Mouse (Mus musculus) stomach, embryonic 16.5 days (tissue): ENCODE measurements around the gene Garem2. TPM values are rescaled to one million over a fixed set of nuclear protein-coding genes. Genes with fewer than 3 reads are reported as not detected.

Source experiments
- ATAC-seq: fragments of 200-750 bp; cut with Nextera tagmentation; 2 replicates; pipeline ENCODE4 v1.8.0; 2017; ENCODE audit warnings: moderate number of reproducible peaks, moderate TSS enrichment; ENCODE audit not compliant: insufficient read depth, low FRiP score
- H3K27ac ChIP-seq: fragments of 300-500 bp; sonication (generic); 2 replicates; pipeline ENCODE4 v1.5.1; 2014; ENCODE audit warnings: low read length
- H3K27me3 ChIP-seq: fragments of 300-500 bp; sonication (generic); 2 replicates; pipeline ENCODE4 v1.6.1; 2014; ENCODE audit warnings: low read length, control low read depth, mixed read lengths; ENCODE audit not compliant: control insufficient read depth, insufficient read depth
- H3K36me3 ChIP-seq: fragments of 300-500 bp; sonication (generic); 2 replicates; pipeline ENCODE4 v1.6.1; 2014; ENCODE audit warnings: low read length; ENCODE audit not compliant: control insufficient read depth, insufficient read depth
- H3K4me1 ChIP-seq: fragments of 300-500 bp; sonication (generic); 2 replicates; pipeline ENCODE4 v1.6.1; 2014; ENCODE audit warnings: low read length, control low read depth, mixed read lengths; ENCODE audit not compliant: control insufficient read depth, insufficient read depth
- H3K4me2 ChIP-seq: fragments of 300-500 bp; sonication (generic); 2 replicates; pipeline ENCODE4 v1.6.1; 2014; ENCODE audit warnings: low read depth, low read length, mixed read lengths
- H3K4me3 ChIP-seq: fragments of 300-500 bp; sonication (generic); replicated peaks from 2 replicates; pipeline ENCODE4 v1.5.1; 2014; ENCODE audit warnings: mild to moderate bottlenecking, low read length
- H3K9ac ChIP-seq: fragments of 300-500 bp; sonication (generic); 2 replicates; pipeline ENCODE4 v1.6.1; 2014; ENCODE audit warnings: low read length
- H3K9me3 ChIP-seq: fragments of 300-500 bp; sonication (generic); replicated peaks from 2 replicates; pipeline ENCODE4 v1.6.1; 2016; ENCODE audit warnings: low read length, control low read depth; ENCODE audit not compliant: control insufficient read depth
- WGBS: fragments of 180-500 bp; shearing (Covaris S2); extraction: QIAGEN DNeasy Blood & Tissue Kit; methylation state at CpG from one replicate; pipeline ENCODE4 v1.1.7; 2014; 5-methylcytosine and 5-hydroxymethylcytosine counted together
- polyA plus RNA-seq: library from polyadenylated mRNA; unstranded; fragments of >200 nt; fragmentation: Nextera tagmentation; extraction: Ambion mirVana; gene quantifications from 2 replicates; pipeline ENCODE4 v1.2.1, GENCODE M21; 2015

Garem2 gene
- polyA plus RNA-seq, 1 experiment from 2014 or later: 0.12 TPM

DNA sequence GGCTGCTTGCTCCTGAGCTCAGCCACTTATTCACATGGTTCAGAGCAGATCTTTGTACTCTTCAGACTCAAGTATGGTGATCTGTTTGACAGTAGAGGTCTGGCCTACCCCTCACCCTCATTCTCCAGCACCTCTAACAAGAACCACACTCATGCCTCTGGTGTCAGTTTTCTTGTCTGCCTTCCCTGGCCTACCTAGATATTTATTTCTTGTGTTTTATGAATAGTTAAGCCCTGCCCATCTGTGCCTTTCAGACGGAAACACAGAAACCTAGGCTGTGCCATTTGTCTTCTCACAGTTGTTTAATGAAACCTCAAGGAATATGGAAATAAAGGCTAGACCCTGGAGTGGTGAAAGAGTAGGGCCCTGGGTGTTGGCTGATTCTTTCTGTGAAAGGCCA, 13.1 kb downstream of the Garem2 start:
- peaks cover 5% of the 10 kb centered on the region; the same call in 1 of the 2 replicates for H3K4me1 ChIP-seq
- H3K36me3 ChIP-seq: peaks cover 13% of the 10 kb centered on the region; the same call in 1 of the 2 replicates
- peaks cover 13% of the 10 kb centered on the region; the same call in 1 of the 2 replicates for H3K27me3 ChIP-seq
- H3K27ac ChIP-seq: no peak overlapping the region
- H3K4me2 ChIP-seq: no peak overlapping the region
- WGBS: 74% methylated on average over 1 of the region's 1 CpGs
- no peak for ATAC-seq
- H3K9me3 ChIP-seq: no peaks in the 10 kb centered on the region
- no peak overlapping the region for H3K4me3 ChIP-seq
- no peak overlapping the region for H3K9ac ChIP-seq

DNA sequence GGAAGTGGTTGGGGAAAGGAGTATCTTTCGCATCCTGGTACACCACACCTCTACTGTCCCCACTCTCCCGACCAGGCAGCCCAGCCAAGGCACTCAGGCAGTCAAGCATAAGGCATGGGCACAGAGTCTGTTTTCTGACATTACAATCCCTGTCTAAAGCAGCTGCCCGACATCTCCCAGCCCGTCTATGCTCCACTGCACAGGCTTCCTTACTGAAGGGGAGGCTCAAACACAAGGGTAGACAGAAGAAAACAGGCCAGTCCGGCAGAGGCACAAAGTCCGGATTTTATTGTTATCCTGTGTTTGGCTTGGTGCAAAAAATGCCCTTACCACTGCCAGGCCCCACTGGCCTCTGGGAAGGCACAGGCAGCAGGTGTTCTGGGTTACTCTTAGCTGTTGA, 14.2 kb downstream of the Garem2 start:
- H3K27ac ChIP-seq: no peak overlapping the region
- no peak overlapping the region for H3K9ac ChIP-seq
- WGBS: 89% methylated on average over 6 of the region's 6 CpGs
- 0 out of 2 replicates have a peak, but pooled peaks cover 5% of the 10 kb centered on the region for H3K4me1 ChIP-seq
- no peak for ATAC-seq
- no peaks in the 10 kb centered on the region for H3K9me3 ChIP-seq
- H3K36me3 ChIP-seq: peaks cover 17% of the 10 kb centered on the region; the same call in 1 of the 2 replicates
- 0 out of 2 replicates have a peak, but pooled peaks cover 3% of the 10 kb centered on the region for H3K27me3 ChIP-seq
- H3K4me3 ChIP-seq: no peak overlapping the region
- H3K4me2 ChIP-seq: no peak overlapping the region

DNA sequence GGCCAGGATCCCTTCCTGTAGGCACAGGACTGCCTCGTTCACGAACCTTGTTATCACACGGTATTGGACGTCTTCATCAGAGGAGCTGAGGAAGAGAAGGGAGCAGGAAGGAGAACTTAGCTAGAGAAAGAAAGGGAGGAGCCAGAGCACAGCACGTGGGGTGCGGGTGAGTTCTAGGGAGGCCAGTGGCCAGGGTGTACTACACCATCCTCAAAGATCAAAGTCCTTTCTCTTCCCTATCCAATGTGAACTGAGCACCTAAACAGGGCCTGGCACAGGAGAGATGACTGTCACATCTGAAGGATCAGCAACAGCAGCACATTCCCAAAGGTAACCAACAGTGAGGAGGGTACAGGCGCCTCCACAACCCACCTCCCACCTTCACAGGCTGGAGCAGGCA, 15.1 kb downstream of the Garem2 start:
- ATAC-seq: no peak
- H3K4me3 ChIP-seq: no peak overlapping the region
- H3K4me2 ChIP-seq: no peak overlapping the region
- WGBS: 89% methylated on average over 7 of the region's 7 CpGs
- H3K4me1 ChIP-seq: no peaks in the 10 kb centered on the region
- H3K36me3 ChIP-seq: peaks cover 20% of the 10 kb centered on the region
- no peaks in the 10 kb centered on the region for H3K9me3 ChIP-seq
- no peak overlapping the region for H3K27ac ChIP-seq
- H3K9ac ChIP-seq: no peak overlapping the region
- H3K27me3 ChIP-seq: 0 out of 2 replicates have a peak, but pooled peaks cover 3% of the 10 kb centered on the region

DNA sequence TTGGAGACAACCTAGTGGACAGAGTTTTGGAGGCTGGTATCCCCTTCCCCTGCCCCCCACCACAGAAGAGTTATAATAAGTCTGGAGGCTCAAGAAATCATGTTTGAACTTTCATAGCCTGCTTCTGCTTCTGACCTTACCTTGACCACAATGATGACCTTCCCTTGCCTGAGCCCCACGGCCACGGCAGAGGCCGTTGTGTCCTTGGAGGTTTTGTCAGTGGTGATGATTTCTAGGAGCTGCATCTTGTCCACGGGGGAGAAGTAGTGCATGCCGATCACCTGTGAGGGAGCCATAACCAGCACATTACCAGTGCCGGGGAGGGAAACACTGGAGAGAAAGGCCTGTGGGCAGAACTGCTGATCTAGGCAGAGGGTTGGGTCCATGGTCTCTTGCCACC, 17.5 kb downstream of the Garem2 start:
- peaks cover 21% of the 10 kb centered on the region for H3K36me3 ChIP-seq

DNA sequence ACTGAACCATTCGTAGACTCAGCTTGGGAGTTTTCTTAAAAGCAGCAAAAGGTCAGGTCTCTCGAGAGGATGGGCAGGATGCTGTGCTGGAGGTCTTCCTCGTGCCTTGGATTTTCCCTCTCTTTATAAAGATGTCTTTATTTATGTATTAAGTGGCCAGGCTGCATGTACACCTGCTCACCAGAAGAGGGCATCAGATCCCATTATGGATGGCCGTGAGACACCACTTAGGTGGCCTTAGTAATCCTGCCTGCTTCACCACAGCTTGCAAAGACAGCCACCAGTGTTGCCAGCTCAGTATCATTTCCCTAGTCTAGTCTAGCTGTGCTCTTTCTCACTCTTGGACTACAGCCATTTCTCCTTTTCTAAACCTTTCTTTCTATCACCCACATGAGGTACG, 20.6 kb downstream of the Garem2 start:
- Histone ChIP-seq H3K4me2 (no peak overlapping the region), H3K27me3 (no peaks in the 10 kb centered on the region), H3K4me1 (no peaks in the 10 kb centered on the region), H3K4me3 (no peak overlapping the region), H3K36me3 (peaks cover 29% of the 10 kb centered on the region), H3K27ac (no peak overlapping the region), H3K9me3 (no peaks in the 10 kb centered on the region), H3K9ac (no peak overlapping the region)
- WGBS: 47% methylated on average over 5 of the region's 5 CpGs
- ATAC-seq: no peak

More for the DNA sequence above, 17.5 kb downstream of the Garem2 start:
- H3K9me3 ChIP-seq: no peaks in the 10 kb centered on the region
- 91% methylated on average over 6 of the region's 6 CpGs for WGBS
- H3K9ac ChIP-seq: no peak overlapping the region
- H3K4me2 ChIP-seq: no peak overlapping the region
- H3K27me3 ChIP-seq: no peaks in the 10 kb centered on the region
- H3K27ac ChIP-seq: no peak overlapping the region
- no peak for ATAC-seq
- H3K4me1 ChIP-seq: no peaks in the 10 kb centered on the region
- no peak overlapping the region for H3K4me3 ChIP-seq

DNA sequence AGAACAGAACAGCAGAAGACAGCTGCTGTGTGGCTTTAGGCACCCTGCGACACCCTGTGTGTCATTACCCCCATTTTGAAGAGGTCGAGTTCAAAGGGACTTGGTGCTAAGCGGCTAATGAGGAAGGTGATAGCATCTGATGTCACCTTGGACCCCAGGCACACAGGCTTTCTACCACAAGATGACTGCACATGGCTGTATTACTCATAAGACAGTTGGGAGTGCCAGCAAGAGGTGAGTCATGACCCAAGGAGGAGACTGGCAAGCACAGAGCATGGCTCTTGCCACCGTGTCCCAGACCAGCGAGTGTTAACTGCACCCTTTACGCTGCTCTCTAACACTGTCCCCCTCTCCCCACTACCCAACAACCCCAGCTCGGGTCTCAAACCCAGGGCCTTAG, 21.8 kb downstream of the Garem2 start:
- Histone ChIP-seq H3K27me3 (no peaks in the 10 kb centered on the region), H3K4me1 (no peaks in the 10 kb centered on the region), H3K4me3 (no peak overlapping the region), H3K27ac (no peak overlapping the region), H3K36me3 (peaks cover 23% of the 10 kb centered on the region), H3K9ac (no peak overlapping the region), H3K4me2 (no peak overlapping the region), H3K9me3 (no peaks in the 10 kb centered on the region)
- WGBS: 84% methylated on average over 7 of the region's 7 CpGs
- ATAC-seq: no peak

DNA sequence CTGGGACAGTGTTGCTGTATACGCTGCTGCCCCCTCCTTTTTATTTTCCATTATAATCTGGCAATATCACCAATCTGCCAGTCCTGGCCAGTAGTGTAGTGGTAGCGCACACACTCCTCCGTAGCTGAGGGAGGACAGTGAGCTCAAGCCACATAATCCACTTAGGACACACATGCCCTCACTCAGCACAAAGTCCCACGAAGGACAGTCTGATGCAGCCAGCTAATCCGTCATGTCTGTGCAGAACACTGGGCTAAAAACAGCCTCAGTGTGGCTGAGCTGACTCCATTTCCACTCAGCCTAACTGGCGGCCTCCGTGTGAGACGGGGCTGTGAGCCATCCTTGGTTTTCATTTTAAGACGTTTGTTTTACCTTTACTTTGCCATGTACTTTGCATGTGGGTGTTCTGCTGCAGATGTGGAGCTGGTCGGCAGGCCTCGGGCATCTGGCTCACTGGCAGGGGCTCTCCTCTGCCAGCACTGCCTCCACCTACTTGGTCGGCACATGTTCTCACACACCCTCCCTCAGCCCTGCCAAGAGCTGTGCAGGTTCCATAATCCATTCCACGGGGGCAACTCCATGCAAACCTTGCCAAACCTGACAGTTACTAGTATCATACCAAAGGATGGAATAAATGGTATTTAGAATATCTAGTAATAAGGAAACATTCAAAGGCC, 23.1 kb downstream of the Garem2 start:
- ATAC-seq: no peak
- Histone ChIP-seq H3K27me3 (no peaks in the 10 kb centered on the region), H3K4me2 (no peak overlapping the region), H3K36me3 (peaks cover 24% of the 10 kb centered on the region), H3K4me1 (no peaks in the 10 kb centered on the region), H3K9me3 (no peaks in the 10 kb centered on the region), H3K9ac (no peak overlapping the region), H3K27ac (no peak overlapping the region), H3K4me3 (no peak overlapping the region)
- 91% methylated on average over 13 of the region's 13 CpGs for WGBS

DNA sequence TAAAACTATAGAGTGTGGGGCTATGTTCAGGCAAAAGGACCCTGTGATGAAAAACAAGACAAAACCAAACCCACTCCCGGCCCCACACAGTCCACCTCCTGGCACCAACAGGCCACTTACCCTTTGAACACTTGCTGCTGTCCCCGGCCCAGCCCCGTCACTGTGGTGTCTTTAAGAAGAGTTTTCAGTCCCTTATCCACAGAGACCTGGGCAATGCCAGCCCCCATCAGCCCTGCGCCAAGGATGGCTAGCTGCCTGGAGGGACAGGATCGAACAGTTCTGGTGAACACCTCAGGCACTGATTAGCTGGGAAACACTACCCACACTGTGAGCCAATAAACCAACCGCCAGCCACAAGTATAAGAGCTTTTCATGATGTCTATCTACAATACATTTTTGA, 23.7 kb downstream of the Garem2 start:
- Histone ChIP-seq H3K36me3 (peaks cover 28% of the 10 kb centered on the region), H3K9me3 (no peaks in the 10 kb centered on the region), H3K27me3 (no peaks in the 10 kb centered on the region), H3K27ac (no peak overlapping the region), H3K4me1 (no peaks in the 10 kb centered on the region), H3K4me3 (no peak overlapping the region), H3K4me2 (no peak overlapping the region), H3K9ac (no peak overlapping the region)
- ATAC-seq: no peak
- WGBS: 95% methylated on average over 6 of the region's 6 CpGs

DNA sequence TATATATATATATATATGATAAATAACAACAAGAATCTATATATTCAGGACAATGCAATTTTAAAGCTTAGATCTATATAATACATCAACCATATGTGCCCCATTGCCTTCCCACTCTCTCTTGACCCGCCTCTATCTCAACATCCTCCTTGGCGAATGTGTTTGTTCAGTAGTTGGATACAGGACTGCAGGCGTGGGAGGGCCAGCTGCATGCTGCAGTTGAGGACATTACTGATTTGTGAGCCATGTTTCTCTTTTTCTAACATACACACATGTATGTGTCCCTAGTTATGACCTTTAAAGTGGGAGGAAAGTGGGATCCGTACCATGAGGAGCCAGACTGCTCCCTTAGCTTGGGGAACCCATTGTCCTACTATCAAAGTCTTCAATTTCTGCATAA, 26.3 kb downstream of the Garem2 start:
- 79% methylated on average over 4 of the region's 4 CpGs for WGBS
- peaks cover 21% of the 10 kb centered on the region for H3K36me3 ChIP-seq
- H3K9ac ChIP-seq: no peak overlapping the region
- H3K27me3 ChIP-seq: no peaks in the 10 kb centered on the region
- no peak overlapping the region for H3K4me2 ChIP-seq
- no peak for ATAC-seq
- H3K27ac ChIP-seq: no peak overlapping the region
- no peak overlapping the region for H3K4me3 ChIP-seq
- H3K9me3 ChIP-seq: no peaks in the 10 kb centered on the region
- no peaks in the 10 kb centered on the region for H3K4me1 ChIP-seq
